Mouse (Mus musculus) frontal cortex, postnatal 36 days (tissue): ENCODE data around the gene Fkbp3.

ENCODE experiments used
- DNase-seq, 2 experiments: peaks; one replicate each; pipeline ENCODE4 v3.0.0; 2022; ENCODE audit warnings: low spot score in 2 of 2

Gene Fkbp3

DNA sequence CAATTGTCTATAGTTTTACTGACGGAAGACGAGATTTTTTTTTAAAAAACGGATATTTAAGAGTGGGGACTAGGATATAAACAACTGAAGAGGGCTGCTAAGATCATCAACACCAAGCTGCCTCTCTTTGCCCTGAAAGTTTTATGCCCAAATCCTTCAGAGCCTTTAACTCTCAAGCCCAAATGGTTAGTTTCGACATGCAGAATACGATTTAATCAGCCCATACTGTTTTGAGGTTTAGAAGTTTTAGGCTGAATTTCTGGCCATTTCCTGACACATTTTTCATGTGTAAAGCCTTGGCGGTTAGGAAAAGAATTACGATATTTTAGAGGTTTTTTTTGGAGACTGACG is 38.0 kb downstream of the Fkbp3 start:
- DNase-seq = no peak

DNA sequence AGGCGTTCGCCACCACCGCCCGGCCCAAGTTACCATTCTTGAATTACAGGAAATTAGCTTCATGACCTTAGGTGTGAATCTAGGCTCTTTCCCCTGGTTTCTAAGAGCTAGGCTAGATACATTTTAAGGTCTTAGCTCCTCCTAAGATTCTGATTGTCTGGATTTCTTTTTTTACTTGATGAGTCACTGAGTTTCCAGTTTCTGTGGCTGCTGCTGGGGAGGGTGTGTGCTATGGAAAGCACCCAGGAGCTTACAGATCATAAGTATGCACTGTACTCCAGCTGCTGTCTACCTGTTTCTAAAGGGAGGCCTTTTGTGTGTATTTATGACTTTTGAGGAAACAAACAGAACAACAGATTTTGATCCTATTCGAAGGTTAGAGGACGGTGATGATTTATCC is 51.0 kb downstream of the Fkbp3 start:
- peak in 1 of 2 experiments; percentile 23 for DNase-seq
